8 mouse cellular contexts compared by ENCODE assay signal in genomic region chr11:96074351-96075176, GRCm38 (mm10). TPM values are rescaled to one million over a fixed set of nuclear protein-coding genes. Genes with fewer than 3 reads are reported as not detected.
DNase-seq lines count a peak whose midpoint lies in the region; ATAC-seq and TF ChIP-seq lines count a peak whose summit lies in the region.

No protein-coding gene starts in this region.

- peaks cover 21% of the 10 kb centered on the region for H3K4me1 ChIP-seq in forebrain, embryonic 13.5 days
- peaks cover 13% of the 10 kb centered on the region for H3K4me1 ChIP-seq in midbrain, embryonic 16.5 days (ENCODE audit: control insufficient read depth, insufficient read depth, low read length)

- no peak for ATAC-seq in forebrain, embryonic 13.5 days
- no peak for ATAC-seq in midbrain, embryonic 16.5 days
- ATAC-seq in activated CD4-positive, CD25-positive, alpha-beta regulatory T cell, adult 4 months, result no peak

- H3K4me2 ChIP-seq in forebrain, embryonic 13.5 days, result peak overlapping the region; percentile 93
- peak overlapping the region; percentile 87 for H3K4me2 ChIP-seq in midbrain, embryonic 16.5 days (ENCODE audit: low read length)

- H3K4me3 ChIP-seq in layer of hippocampus, adult 2 months, result peak overlapping the region; percentile 98
- peak overlapping the region; percentile 76 for H3K4me3 ChIP-seq in forebrain, embryonic 13.5 days
- H3K4me3 ChIP-seq in midbrain, embryonic 16.5 days (ENCODE audit: low read depth, low read length), result peak overlapping the region; percentile 66

- H3K27ac ChIP-seq in layer of hippocampus, adult 2 months, result peak overlapping the region; percentile 93
- H3K27ac ChIP-seq in forebrain, embryonic 13.5 days, result peak overlapping the region; percentile 66
- peak overlapping the region; percentile 79 for H3K27ac ChIP-seq in midbrain, embryonic 16.5 days (ENCODE audit: low read length)

- no peaks in the 10 kb centered on the region for H3K9me3 ChIP-seq in forebrain, embryonic 13.5 days (replicated peaks)
- H3K9me3 ChIP-seq in midbrain, embryonic 16.5 days (replicated peaks; ENCODE audit: control insufficient read depth, low read length, poor library complexity, severe bottlenecking), result no peaks in the 10 kb centered on the region

- 31% methylated on average over 17 of the region's 17 CpGs for WGBS in forebrain, embryonic 13.5 days
- WGBS in midbrain, embryonic 16.5 days, result 29% methylated on average over 17 of the region's 17 CpGs

- no peak for TF ChIP-seq CTCF in layer of hippocampus, adult 2 months (conservative IDR thresholded peaks at IDR 0.05)

- peak overlapping the region; percentile 87 for H3K9ac ChIP-seq in forebrain, embryonic 13.5 days
- H3K9ac ChIP-seq in midbrain, embryonic 16.5 days (ENCODE audit: low read depth, low read length), result peak overlapping the region; percentile 87

- H3K36me3 ChIP-seq in forebrain, embryonic 13.5 days (ENCODE audit: poor library complexity, severe bottlenecking), result peaks cover 28% of the 10 kb centered on the region
- H3K36me3 ChIP-seq in midbrain, embryonic 16.5 days (ENCODE audit: control insufficient read depth, insufficient read depth, low read length), result peaks cover 5% of the 10 kb centered on the region

- no peak for DNase-seq in layer of hippocampus, adult 2 months (ENCODE audit: low spot score in 2 of 2)
- DNase-seq in layer of hippocampus, postnatal 25 days (ENCODE audit: extremely low spot score in 1 of 2, low spot score in 1 of 2), result no peak
- peak; percentile 38 for DNase-seq in adipocyte (ENCODE audit: low spot score)
- DNase-seq in kidney, adult 9 months, result peak; percentile 48
- no peak for DNase-seq in Muller cell, postnatal 12 days (ENCODE audit: inconsistent ontology term)

- H3K27me3 ChIP-seq in forebrain, embryonic 13.5 days, result peaks cover 4% of the 10 kb centered on the region; the same call in 1 of the 2 replicates
- H3K27me3 ChIP-seq in midbrain, embryonic 16.5 days (ENCODE audit: control insufficient read depth, insufficient read depth, low read depth, low read length), result no peaks in the 10 kb centered on the region

RNA-seq across cellular contexts. Expression of gene Atp5g1, which starts 0.9 kb away (rescaled TPM):
- total RNA-seq in layer of hippocampus, adult 2 months (2021), result 100 to 1,000 TPM; 409 to 414 TPM
- 100 to 1,000 TPM; 430 to 475 TPM for total RNA-seq in layer of hippocampus, postnatal 25 days (2021)
- polyA plus RNA-seq in forebrain, embryonic 13.5 days (2015; fragmentation: Nextera tagmentation; extraction: Ambion mirVana), result 421 and 435 TPM in 2 replicates
- polyA plus RNA-seq in midbrain, embryonic 16.5 days (2015; fragmentation: Nextera tagmentation; extraction: Ambion mirVana), result 536 and 561 TPM in 2 replicates
- 100 to 1,000 TPM; 362 to 459 TPM for polyA plus RNA-seq in activated CD4-positive, CD25-positive, alpha-beta regulatory T cell, adult 4 months (2017; shearing (Covaris generic))

RNA-seq across cellular contexts. Expression of gene Ube2z, which starts 9.4 kb away (rescaled TPM):
- 10 to 100 TPM; 54.4 to 56.2 TPM for total RNA-seq in layer of hippocampus, adult 2 months (2021)
- 10 to 100 TPM; 51.6 to 58.2 TPM for total RNA-seq in layer of hippocampus, postnatal 25 days (2021)
- polyA plus RNA-seq in forebrain, embryonic 13.5 days (2015; fragmentation: Nextera tagmentation; extraction: Ambion mirVana), result 25.8 and 27.7 TPM in 2 replicates
- polyA plus RNA-seq in midbrain, embryonic 16.5 days (2015; fragmentation: Nextera tagmentation; extraction: Ambion mirVana), result 37.4 and 40.8 TPM in 2 replicates
- 1 to 10 TPM; 8.5 to 9.1 TPM for polyA plus RNA-seq in activated CD4-positive, CD25-positive, alpha-beta regulatory T cell, adult 4 months (2017; shearing (Covaris generic))

RNA-seq across cellular contexts. Expression of gene Calcoco2, which starts 37.2 kb away (rescaled TPM):
- total RNA-seq in layer of hippocampus, adult 2 months (2021), result not detected
- total RNA-seq in layer of hippocampus, postnatal 25 days (2021), result not detected
- not detected in 2 replicates for polyA plus RNA-seq in forebrain, embryonic 13.5 days (2015; fragmentation: Nextera tagmentation; extraction: Ambion mirVana)
- 0.17 TPM in 1 of 2 replicates, not detected in the other for polyA plus RNA-seq in midbrain, embryonic 16.5 days (2015; fragmentation: Nextera tagmentation; extraction: Ambion mirVana)
- polyA plus RNA-seq in activated CD4-positive, CD25-positive, alpha-beta regulatory T cell, adult 4 months (2017; shearing (Covaris generic)), result not detected

RNA-seq across cellular contexts. Expression of gene Snf8, which starts 39.9 kb away (rescaled TPM):
- total RNA-seq in layer of hippocampus, adult 2 months (2021), result 10 to 100 TPM; 92.8 to 96.8 TPM
- total RNA-seq in layer of hippocampus, postnatal 25 days (2021), result 100 to 1,000 TPM in 1 of 2 experiments, 10 to 100 TPM in 1; 99.8 to 103 TPM
- 129 and 132 TPM in 2 replicates for polyA plus RNA-seq in forebrain, embryonic 13.5 days (2015; fragmentation: Nextera tagmentation; extraction: Ambion mirVana)
- polyA plus RNA-seq in midbrain, embryonic 16.5 days (2015; fragmentation: Nextera tagmentation; extraction: Ambion mirVana), result 129 and 130 TPM in 2 replicates
- polyA plus RNA-seq in activated CD4-positive, CD25-positive, alpha-beta regulatory T cell, adult 4 months (2017; shearing (Covaris generic)), result 10 to 100 TPM; 39.3 to 54.1 TPM

RNA-seq across cellular contexts. Expression of gene Gip, which starts 50.2 kb away (rescaled TPM):
- not detected for total RNA-seq in layer of hippocampus, adult 2 months (2021)
- not detected for total RNA-seq in layer of hippocampus, postnatal 25 days (2021)
- polyA plus RNA-seq in forebrain, embryonic 13.5 days (2015; fragmentation: Nextera tagmentation; extraction: Ambion mirVana), result not detected in 2 replicates
- not detected in 2 replicates for polyA plus RNA-seq in midbrain, embryonic 16.5 days (2015; fragmentation: Nextera tagmentation; extraction: Ambion mirVana)
- polyA plus RNA-seq in activated CD4-positive, CD25-positive, alpha-beta regulatory T cell, adult 4 months (2017; shearing (Covaris generic)), result not detected

Comparison
In these comparisons a context has a peak if more than half of its experiments do, and no peak if none do; other contexts are left out.
1. DNase-seq: peak in adipocyte (single experiment) and kidney, adult 9 months (single experiment); none in layer of hippocampus, adult 2 months (0 of 2), layer of hippocampus, postnatal 25 days (0 of 2) and Muller cell, postnatal 12 days (single experiment).
2. Peak in every context shown above with its lines, with median percentiles within 50 percentile points of each other: H3K27ac ChIP-seq and H3K4me3 ChIP-seq.